Mouse (Mus musculus) erythroblast, adult 5-6 weeks (primary cell): ENCODE results near the gene Ppip5k1. TPM values are rescaled to one million over a fixed set of nuclear protein-coding genes. Genes with fewer than 3 reads are reported as not detected.
"Not testable (repeated sequence)": the region's sequence is repeated elsewhere in the genome, so short reads cannot be mapped to it uniquely, and the experiment has no call there.

Experiments
- ATAC-seq: replicated peaks from 2 replicates; pipeline ENCODE4 v1.8.0; 2016; ENCODE audit warnings: moderate number of reproducible peaks, mild to moderate bottlenecking, moderate TSS enrichment, inconsistent platforms; ENCODE audit not compliant: poor library complexity, low FRiP score, severe bottlenecking
- total RNA-seq, 2 experiments: library from RNA; stranded (forward) in 1 of 2; stranded (reverse) in 1 of 2; fragments of 150-400 nt in 1 of 2; fragments of 200-764, 138-1000 nt in 1 of 2; gene quantifications; 2 replicates each; pipeline versions ENCODE4 v1.2.3 to v1.2.4; 2015 to 2017; ENCODE audit warnings: low replicate concordance in 2 of 2

Gene Ppip5k1
- total RNA-seq (2015; ENCODE audit: low replicate concordance) (2.7 and 5.2 TPM in 2 replicates), total RNA-seq (2017; ENCODE audit: low replicate concordance) (9.8 and 10.1 TPM in 2 replicates)

DNA sequence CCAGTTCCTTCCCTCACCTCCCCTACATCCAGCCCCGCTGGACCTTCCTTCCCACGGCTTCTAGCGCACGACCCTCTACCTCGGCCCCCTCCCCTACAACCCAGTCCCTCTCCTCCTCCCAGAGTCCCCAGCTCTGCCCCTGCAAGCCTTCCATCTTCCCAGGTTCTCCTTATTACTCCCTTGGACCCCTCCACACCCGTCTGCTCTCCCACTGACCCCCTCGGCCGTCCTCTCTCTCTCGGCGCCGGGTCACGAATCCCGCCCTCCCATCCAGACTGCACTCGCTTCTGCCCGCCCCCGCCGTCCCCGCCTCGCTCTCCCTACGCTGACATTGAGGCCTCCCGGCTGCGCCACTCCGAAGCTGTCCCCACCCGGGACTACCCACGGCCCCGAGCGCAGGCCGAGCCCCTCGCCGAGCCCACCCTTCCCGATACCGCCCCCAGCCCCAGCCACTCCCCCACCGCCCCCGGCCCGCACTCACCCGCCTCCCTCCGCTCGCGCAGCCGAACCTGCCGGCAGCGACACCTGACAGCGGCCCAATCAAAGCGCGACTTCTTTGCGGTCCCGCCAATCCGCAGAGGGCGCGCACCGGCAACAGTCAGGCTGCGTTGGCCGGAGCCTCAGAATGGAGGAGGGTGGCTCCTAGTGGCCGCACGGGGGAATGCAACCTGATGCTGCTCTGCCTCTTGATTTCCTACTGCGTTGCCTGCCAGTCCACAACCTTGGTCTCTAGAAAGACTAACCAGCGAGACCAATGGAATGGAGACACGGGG is at the start of gene Ppip5k1:
Ppip5k1 (minus strand) TSS at position 577 of the 773 bp plus-strand sequence.
- ATAC-seq: peak; percentile 96

DNA sequence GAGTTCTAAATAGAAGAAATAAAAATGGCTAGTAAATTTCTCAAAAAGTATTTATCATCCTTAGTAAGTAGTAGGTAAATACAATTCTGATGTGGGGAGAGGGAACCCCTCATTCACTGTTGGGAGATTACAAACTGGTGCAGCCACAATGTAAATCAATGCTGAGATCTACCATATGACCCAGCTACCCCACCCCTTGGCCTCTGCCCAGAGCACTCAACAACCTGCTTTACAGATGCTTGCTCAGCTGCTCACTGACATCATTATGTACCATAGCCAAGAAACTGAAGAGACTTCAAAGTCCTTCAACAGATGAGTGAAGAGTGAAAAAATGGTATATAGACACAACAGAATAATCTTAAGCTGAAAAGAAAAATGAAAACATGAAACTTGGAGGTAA is 48.1 kb upstream of the Ppip5k1 start:
- ATAC-seq: no peak

DNA sequence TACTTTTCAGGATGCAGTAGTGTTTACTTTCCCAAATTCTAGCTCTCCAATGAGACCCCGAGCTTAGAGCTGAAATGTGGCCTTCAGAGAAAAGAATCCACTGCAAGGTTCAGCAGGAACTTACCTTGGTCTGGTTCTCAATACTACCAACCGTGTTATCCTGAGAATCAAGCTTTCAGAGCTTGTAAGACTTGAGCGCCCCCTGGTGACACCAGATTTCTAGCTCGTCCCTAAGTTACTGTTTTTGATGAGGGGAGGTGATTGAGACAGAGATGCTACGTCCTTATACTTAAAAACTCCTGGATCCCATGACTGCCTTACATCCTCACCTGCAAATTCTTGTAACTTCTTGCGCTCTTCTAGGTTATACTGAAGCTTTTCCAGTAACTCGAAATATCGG is 41.4 kb upstream of the Ppip5k1 start:
- peak; percentile 79 for ATAC-seq

DNA sequence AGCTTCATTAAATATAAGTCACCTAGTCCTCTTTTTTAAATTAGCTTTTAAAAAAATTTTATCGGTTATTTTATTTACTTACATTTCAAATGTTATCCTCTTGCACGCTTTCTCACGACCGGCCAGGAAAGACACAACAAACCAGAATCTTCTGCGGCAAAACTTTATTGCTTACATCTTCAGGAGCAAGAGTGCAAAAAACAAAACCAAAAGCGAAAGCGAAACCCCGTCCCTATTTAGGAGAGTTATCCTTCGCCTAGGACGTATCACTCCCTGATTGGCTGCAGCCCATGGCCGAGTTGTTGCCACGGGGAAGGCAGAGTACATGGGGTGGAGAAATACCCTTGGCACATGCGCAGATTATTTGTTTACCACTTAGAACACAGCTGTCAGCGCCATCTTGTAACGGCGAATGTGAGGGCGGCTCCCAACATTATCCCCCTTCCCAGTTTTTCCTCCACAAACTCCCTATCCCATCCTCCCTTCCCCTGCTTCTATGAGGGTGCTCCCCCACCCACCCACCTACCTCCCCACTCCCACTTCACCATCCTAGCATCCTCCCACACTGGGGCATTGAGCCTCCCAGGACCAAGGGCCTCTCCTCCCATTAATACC is 31.9 kb upstream of the Ppip5k1 start, which contains the start of gene Strc:
Strc (minus strand) TSS at position 208 of the 615 bp plus-strand sequence.
- not testable (repeated sequence) for ATAC-seq

DNA sequence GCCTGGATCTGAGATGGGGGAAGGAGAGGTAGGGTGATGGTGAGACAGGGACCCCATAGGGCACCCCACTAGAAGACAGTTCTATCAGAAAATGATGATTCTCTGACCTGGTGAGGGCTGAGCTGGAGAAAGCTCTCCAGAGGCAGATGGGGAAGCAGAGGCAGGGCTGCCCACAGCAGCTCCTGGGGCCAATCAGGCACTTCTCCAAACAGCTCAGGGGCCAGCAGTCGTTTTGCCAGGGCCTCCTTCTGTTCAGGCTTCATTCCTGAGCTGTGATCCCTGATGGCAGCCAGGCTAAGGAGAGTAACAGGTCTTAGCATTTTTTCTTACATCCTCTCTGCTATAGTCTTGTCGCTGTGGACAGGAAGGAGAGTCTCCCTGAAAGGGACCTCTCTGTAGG is 19.6 kb upstream of the Ppip5k1 start:
- ATAC-seq: no peak

DNA sequence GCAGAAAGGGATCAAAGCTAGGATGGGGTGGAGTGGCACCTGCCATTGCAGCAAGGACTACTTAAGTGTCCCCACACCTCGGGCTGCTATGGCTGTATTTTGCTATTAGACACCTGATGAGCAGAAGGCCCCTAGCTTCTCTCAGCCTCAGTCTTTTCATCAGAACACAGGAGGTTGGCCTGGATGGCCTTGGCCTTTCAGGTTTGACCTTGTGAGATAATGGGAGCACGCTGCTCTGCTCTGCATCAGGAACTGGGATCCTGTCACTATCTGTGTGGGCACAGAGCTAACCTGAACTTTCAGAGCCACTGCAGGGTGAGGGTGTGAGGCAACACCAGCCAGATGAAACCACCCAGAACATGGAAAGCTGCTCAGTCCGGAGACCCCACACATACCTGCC is 17.1 kb upstream of the Ppip5k1 start:
- ATAC-seq: no peak

DNA sequence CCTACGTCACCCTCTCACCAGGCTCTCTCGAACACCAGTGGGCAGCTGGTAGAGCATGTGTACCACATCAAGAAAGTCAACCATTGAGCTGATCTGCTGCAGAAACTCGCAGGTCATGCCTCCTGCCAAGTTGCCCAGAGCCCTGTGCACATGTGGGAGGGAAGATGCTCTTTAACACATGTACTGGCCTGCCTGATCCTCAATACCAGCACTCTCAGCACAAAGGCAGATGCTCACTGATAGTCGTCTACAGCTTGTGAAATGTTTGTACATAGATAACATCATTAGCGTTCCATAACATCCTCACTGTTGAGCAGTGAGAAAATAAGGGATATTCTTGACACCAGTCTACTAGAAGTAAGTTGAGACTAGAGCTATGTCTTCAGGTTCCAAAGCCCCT is 15.7 kb upstream of the Ppip5k1 start:
- no peak for ATAC-seq

DNA sequence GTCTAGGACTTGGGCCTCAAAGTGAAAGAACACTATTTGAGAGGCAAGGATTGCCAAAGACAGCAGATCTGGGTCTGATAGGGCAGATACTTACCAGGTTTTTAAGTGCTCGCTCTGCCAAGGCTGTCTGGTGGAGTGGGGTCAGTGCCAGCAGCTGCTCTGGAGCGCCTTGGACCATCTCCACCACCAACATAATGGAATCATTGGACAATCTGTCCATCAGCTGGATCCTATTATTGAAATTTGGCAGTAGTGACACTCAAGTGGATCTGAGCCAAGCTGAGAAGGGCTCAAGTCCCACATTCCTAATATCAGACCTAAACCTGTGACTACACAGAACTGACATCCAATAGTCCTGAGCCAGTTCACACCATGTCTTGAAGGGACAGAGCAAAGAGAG is 13.6 kb upstream of the Ppip5k1 start:
- no peak for ATAC-seq

DNA sequence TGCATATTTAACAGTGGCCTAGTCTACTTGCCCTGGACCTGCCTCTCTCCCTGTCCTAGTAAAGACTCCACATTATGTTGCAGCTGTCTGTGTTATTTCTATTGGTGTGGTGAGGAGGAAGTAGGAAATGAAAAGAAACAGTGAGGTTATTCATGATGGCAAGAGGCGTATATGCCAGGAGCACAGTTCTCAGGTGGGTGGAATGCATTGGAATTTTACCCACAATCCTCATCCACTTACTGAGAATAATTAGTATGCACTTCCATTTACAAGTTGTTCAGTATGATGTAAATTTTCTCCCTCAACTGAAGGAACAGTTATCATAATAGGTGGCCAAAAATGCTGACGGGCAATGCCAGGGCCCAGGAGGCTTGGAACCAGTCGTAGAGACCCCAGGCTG is 8.5 kb upstream of the Ppip5k1 start:
- no peak for ATAC-seq

DNA sequence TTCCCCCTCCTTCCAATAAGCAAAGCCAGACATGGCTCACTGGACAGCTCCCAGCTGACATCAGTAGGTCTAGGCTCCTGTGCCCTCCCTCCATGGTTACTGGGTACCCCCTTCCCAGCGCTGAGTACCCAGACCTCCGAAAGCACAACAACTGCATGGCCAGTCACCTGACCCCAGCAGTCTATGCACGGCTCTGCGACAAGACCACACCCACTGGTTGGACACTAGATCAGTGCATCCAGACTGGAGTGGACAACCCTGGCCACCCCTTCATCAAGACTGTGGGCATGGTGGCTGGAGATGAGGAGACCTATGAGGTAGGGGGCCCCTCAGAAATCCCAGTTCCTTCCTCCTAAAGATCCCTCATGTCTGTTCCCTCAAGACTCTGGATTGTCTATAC is 4.3 kb upstream of the Ppip5k1 start:
- no peak for ATAC-seq

DNA sequence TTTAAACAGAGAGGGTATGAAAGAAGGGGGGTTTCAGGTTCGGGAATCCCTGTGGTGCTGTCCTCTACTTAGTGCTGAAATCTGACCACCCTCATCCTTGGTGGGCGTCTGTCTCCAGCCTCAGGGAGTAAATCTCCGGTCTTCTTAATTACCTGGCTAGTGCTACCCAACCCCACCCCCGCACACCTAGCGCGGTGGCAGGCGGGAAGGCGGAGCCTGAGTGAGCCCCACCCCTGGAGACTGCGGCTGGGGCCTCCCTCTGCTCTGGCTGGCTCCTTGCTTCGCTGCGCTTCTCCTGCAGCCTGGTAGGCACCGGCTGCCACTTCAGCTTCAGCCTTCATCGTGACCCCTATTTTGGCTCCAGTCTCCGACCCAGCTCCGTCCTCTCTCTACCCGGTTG is 3.2 kb upstream of the Ppip5k1 start:
- ATAC-seq: no peak

DNA sequence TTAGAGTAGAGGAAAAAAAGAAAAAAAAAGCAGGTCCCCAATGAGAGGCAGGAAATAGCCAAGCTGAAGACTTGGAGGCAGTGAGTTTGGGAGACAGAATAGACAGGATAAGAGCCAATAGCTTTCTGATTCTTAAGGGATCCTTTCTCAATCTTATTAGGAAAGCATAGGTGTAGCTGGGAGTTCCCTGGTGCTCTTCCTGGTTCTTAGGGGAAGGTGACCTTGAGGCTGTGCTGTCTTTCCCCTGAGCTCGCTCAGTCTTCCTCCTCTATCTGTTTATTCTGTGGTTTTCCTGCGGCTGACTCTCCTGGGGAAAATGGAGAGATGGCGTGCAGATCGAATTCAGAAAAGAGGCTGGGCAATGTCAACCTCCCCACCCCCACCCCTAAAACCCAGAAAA is 2.8 kb upstream of the Ppip5k1 start:
- ATAC-seq: no peak

DNA sequence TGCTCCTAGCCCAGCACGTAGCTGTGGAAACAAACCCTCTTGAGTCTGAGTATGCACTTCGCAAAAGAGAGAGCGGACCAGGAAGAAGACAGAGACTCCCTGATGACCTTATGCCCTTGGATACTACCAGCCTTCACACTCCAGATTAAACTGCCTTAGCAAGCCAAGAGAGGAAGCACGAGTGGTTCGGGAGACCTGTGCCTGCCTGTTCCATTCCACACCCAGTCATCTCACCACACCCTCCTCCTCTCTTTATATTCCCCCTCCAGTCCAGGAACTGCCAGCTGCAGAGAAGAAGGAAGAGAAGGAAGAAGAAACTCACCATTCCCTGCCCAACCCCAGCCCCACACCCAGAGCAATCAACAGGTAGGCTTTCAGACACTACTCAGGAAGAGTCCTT is 2.3 kb upstream of the Ppip5k1 start, which contains the start of gene Ckmt1:
Ckmt1 (plus strand) TSS at position 221 of the 400 bp plus-strand sequence.
- no peak for ATAC-seq

DNA sequence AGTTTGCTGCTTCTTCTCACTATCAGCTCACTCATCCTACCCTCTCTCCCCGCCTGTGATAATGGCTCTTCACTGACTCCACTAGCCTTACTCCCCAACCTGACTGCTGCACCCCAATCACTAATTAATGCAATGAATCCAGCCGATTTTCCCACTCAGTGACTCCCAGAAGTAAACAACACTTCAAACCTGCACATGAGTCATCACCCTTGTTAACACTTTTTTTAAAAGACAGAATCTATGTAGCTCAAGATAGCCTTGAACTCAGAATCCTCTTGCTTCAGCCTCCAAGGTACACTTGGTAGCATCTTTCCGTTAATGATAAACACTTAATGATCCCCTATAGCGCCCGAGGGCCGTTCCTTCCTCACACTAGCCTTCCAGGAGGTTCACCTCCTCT is 818 bp downstream of the Ppip5k1 start:
- ATAC-seq: no peak

DNA sequence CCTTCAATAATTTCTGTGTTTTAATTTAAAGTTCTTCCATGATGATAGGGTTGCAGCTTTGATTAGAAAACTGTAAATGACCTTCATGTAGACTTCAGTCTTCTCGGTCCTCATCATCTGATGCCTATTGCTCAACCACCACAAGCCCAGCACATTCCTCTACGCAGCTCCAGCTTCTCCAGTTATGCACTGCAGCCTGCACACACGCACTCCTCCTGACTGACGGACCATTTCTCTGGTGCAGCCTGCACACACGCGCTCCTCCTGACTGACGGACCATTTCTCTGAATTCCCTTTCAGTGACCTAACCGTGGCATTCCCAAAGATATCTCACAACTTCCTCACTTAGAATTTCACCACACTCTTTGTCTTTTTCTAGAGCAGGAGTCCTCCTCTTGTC is 2.0 kb downstream of the Ppip5k1 start:
- ATAC-seq: no peak

DNA sequence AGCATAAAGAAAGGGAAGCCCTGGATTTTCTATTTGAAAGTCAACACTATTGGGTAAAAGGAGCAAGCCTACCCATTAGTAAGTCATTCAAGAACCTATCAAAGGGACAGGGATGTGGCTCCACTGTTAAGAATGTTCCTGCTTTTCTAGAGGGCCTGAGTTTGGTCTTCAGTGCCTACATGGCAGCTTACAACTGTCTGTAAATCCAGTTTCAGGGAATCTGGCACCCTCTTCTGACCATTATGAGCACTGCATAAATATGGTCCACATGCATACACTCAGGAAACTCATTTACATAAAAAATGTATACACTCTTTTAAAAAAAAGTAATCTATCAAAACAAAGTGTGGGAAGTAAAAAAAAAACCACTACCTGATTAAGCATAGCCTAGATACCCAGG is 16.1 kb downstream of the Ppip5k1 start:
- no peak for ATAC-seq

DNA sequence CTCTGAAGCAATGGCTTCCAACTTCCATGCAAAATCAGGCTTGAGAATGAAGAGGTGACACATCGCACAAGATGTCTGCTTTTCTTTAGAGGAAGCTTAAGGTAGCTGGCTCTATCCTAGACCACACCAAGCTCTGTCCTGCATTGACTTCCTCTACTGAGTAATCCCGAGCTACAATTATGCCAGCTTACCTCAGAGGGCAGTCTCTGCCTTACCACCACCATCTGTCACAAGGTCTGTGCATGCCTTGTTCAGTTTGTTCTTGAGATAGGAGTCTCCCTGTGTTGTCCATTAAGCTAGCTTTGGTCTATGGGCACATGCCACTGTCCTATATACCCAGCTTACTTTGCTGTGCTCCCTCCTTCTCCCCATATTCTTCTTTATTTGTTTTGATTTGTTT is 25.7 kb downstream of the Ppip5k1 start:
- no peak for ATAC-seq

DNA sequence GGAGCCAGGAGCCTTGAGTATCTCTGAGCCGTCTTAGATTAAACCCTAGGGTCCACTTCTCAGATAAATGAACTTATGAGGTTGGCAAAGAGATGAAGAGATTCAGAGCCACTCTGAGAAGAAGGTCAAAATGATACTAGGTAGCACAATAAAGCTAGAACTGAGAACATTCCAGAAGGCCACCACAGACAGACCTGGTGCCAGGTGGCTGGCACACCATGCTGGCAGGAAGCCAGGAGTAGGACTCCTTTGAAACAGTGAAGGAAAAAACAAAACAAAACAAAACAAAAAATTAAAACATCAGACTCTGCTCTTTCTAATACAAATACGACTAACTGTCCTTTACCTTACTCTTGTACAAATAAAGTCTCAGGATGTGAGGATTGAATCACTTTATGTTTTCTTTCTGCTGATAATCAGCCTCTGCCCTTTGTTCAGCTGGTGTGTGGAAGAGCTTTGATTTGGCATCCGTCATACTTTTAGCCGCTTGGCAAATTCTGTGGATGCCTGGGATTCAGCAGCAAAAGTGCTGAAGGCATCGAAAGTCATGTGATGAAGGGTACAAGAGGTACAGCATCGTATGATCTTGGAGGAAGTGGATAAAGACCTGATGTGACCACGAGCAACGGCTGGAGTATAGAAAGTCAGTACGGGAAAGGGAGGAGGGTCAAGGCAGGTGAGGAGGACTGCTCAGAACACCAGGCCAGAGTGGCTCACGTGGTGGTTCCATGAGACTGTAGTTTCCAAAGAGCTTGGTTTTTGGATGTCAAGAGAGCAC is 31.3 kb downstream of the Ppip5k1 start:
- no peak for ATAC-seq

DNA sequence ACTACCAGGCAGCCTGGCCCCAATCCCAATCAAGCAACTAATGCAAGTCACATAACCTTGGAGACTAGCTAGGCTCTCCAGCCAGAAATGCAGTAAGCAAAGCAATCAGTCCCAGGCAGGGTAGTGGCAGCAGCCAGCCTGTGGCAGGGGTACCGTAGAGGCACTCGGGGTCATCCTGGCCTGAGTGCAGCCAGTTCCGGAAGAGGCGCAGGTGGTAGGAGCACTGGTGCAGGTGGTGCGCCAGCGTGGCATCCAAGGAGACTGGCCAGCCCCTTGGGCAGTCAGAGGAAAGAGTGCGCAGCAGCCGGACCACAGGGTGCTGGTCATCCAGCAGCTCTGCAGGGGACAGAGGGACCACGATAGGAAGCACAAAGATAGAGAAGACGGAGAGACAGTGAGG is 32.2 kb downstream of the Ppip5k1 start:
- no peak for ATAC-seq

DNA sequence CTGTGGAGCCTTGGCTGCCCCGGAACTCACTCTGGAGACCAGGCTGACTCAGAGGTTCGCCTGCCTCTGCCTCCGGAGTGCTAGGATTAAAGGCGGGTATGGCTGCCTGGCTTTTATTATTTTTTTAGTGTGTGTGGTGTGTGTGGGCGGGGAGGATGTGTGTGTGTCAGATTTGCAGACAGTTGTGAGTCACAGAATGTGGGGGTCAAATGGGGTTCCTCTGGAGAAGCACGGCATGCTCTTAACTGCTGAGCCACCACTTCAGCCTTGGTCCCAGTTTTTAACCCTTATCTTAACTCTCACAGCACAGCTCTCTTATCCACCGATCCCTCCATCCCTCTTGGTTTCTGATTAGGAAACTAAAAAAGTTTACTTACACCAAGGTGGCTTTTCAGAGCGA is 38.9 kb downstream of the Ppip5k1 start:
- no peak for ATAC-seq

DNA sequence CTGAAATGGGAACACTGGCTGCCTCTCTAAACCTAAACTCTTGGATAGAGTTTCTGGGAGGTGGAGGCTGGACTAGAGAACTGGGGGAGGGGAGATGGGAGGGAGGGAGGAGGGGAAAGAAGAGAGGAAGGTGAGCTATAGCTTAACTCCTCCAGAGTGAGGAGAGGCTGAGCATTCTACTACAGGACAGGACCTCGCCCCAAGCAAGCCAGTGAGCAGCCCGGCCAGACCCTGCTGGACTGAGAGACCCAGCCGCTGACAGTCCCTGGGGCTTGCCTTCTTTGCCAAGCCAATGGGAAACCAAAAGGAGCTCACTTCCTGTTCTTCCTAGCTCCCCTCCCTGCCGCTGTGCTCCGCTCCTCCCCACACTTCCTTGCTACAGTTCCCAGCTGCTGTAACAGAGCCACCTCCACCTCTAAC is 46.2 kb downstream of the Ppip5k1 start:
- ATAC-seq: no peak
